Mouse (Mus musculus) ES-E14 (cell line): Measurements from ENCODE around the gene Tnnc2.

Experiments
- CHD2 ChIP-seq: IDR thresholded peaks from 2 replicates; pipeline ENCODE4 v1.6.1; 2014; ENCODE audit warnings: mild to moderate bottlenecking, low read depth, low read length, inconsistent platforms
- HCFC1 ChIP-seq: IDR thresholded peaks from 2 replicates; pipeline ENCODE4 v1.6.1; 2012; ENCODE audit warnings: low read length, inconsistent platforms, borderline replicate concordance; ENCODE audit not compliant: insufficient read depth
- ZC3H11A ChIP-seq: IDR thresholded peaks from 2 replicates; pipeline ENCODE4 v1.6.1; 2012; ENCODE audit warnings: low read depth, mild to moderate bottlenecking, inconsistent platforms, low read length, borderline replicate concordance

- TF ChIP-seq ZC3H11A = no peak
- no peak for TF ChIP-seq CHD2
- no peak for TF ChIP-seq HCFC1
Observed at GRCm38 (mm10) chr2:164815821-164816220, 36.1 kb upstream of the Tnnc2 start.
